Comparison of ENCODE assay signal across 13 mouse cellular contexts in the genomic region with DNA sequence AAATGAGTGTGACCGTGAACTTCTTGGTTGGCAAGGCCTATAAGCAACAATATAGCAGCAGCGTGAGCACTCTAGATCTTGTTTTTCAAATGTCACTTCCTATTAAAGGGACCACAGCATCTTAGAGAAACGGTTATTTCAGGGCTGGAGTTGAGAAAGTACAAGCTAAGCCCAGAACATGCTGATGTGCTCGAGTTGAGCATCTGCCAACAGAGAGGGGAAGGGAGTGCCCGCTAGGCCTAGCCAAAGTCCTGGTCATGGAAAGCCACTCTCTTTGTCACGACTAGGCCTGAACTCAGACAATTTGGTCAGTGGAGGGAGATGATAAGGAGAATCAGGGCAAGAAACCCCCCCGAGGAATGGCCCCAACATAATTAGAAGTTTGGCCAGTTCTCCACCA.
DNase-seq lines count a peak whose midpoint lies in the region; ATAC-seq and TF ChIP-seq lines count a peak whose summit lies in the region.
"Had no signal": no experiment of that assay in that cellular context is flagged by ENCODE, and none has a peak within 500 bp of the region (broad histone marks: within the 10 kb centered on the region; RNA-seq: fewer than 3 reads in every experiment).

No protein-coding gene starts in this region.

- DNase-seq in urinary bladder, postnatal 36 days (ENCODE audit: low spot score in 2 of 2), result peak; percentile 24 to 62
- no peak for DNase-seq in urinary bladder, adult 2 months (ENCODE audit: low spot score)
- DNase-seq in gastrocnemius, adult 2 months, result peak; percentile 72
- DNase-seq in heart, postnatal 25 days (ENCODE audit: low spot score), result peak; percentile 63
- peak; percentile 78 for DNase-seq in skeletal muscle tissue, adult 2 months (ENCODE audit: low read depth, low spot score)
- DNase-seq in forebrain, postnatal 0 days, result no peak
- DNase-seq in right cerebral cortex, adult 2 months (ENCODE audit: low spot score in 2 of 2), result no peak
- no peak for DNase-seq in embryo, embryonic 9.5 days (ENCODE audit: extremely low spot score)
- DNase-seq: cerebellum, adult 9-10 months; spleen, adult 18-20 months; thymus, postnatal 14 days had no signal

- peak overlapping the region; percentile 69 for H3K27ac ChIP-seq in gastrocnemius, adult 2 months
- H3K27ac ChIP-seq in forebrain, postnatal 0 days (ENCODE audit: low read depth, low read length), result no peak overlapping the region
- H3K27ac ChIP-seq: kidney, postnatal 0 days had no signal

- no peaks in the 10 kb centered on the region for H3K27me3 ChIP-seq in forebrain, postnatal 0 days (ENCODE audit: insufficient read depth, low read length)

- ATAC-seq in forebrain, postnatal 0 days, result no peak

- 76% methylated on average over 7 of the region's 7 CpGs for WGBS in forebrain, postnatal 0 days

- H3K36me3 ChIP-seq in forebrain, postnatal 0 days (ENCODE audit: insufficient read depth), result no peaks in the 10 kb centered on the region

- H3K4me3 ChIP-seq in gastrocnemius, adult 2 months, result no peak overlapping the region
- H3K4me3 ChIP-seq in forebrain, postnatal 0 days (ENCODE audit: low read depth, low read length), result no peak overlapping the region
- H3K4me3 ChIP-seq: erythroblast, embryonic 14.5 days had no signal

- intact Hi-C loops in gastrocnemius, adult 2 months (cut with DNase I), result loop anchor here (10.0 kb wide), 1 partner anchor 228 kb away; no protein-coding TSS in a partner anchor
- intact Hi-C loops in heart, postnatal 25 days (cut with DNase I), result loop anchor here (2.0 to 5.0 kb wide), 2 partner anchors 240 to 396 kb away; no protein-coding TSS in a partner anchor

- TF ChIP-seq CTCF in gastrocnemius, adult 2 months (IDR thresholded peaks at IDR 0.05), result no peak
- no peak for TF ChIP-seq CTCF in forebrain, postnatal 0 days (IDR thresholded peaks at IDR 0.05; ENCODE audit: low read depth)

- H3K9ac ChIP-seq in forebrain, postnatal 0 days, result no peak overlapping the region

- no peak overlapping the region for H3K4me2 ChIP-seq in forebrain, postnatal 0 days (ENCODE audit: low read depth)

- H3K9me3 ChIP-seq in forebrain, postnatal 0 days (ENCODE audit: low read length), result no peaks in the 10 kb centered on the region

- H3K4me1 ChIP-seq in forebrain, postnatal 0 days (ENCODE audit: insufficient read depth), result no peaks in the 10 kb centered on the region

Comparison
In these comparisons a context has a peak if more than half of its experiments do, and no peak if none do; other contexts are left out.
1. DNase-seq: peak in urinary bladder, postnatal 36 days (2 of 2), gastrocnemius, adult 2 months (single experiment), heart, postnatal 25 days (single experiment) and skeletal muscle tissue, adult 2 months (single experiment); none in urinary bladder, adult 2 months (single experiment), forebrain, postnatal 0 days (single experiment), right cerebral cortex, adult 2 months (0 of 2) and embryo, embryonic 9.5 days (single experiment).